Mouse (Mus musculus): ENCODE data around the gene Dtnbp1. TPM values are rescaled to one million over a fixed set of nuclear protein-coding genes. Genes with fewer than 3 reads are reported as not detected.

Gene Dtnbp1
- polyA plus RNA-seq, 2 experiments: 58.2 to 69.2 TPM

GRCm38 (mm10) chr13:44960542-44961291 is 41.2 kb downstream of the Dtnbp1 start:
- Histone ChIP-seq H3K4me1 (ENCODE audit: control insufficient read depth, insufficient read depth, low read length) (0 out of 2 replicates have a peak, but pooled peaks cover 5% of the 10 kb centered on the region), H3K36me3 (ENCODE audit: control insufficient read depth, insufficient read depth, low read length) (peaks cover 12% of the 10 kb centered on the region; the same call in 1 of the 2 replicates), H3K27ac (replicated peaks; ENCODE audit: low read depth, low read length) (no peak overlapping the region), H3K9ac (ENCODE audit: low read depth, low read length, severe bottlenecking) (no peak overlapping the region), H3K27me3 (ENCODE audit: control insufficient read depth, insufficient read depth, low read length) (no peaks in the 10 kb centered on the region), H3K4me3 (replicated peaks; ENCODE audit: low read length) (no peak overlapping the region), H3K9me3 (ENCODE audit: control insufficient read depth, low read length) (no peaks in the 10 kb centered on the region), H3K4me2 (replicated peaks; ENCODE audit: low read depth, low read length, severe bottlenecking) (no peak overlapping the region)
- WGBS: 79% methylated on average over 5 of the region's 5 CpGs
- ATAC-seq (ENCODE audit: low FRiP score, low read depth) (no peak), DNase-seq (ENCODE audit: low spot score) (no peak)
- TF ChIP-seq POLR2A (IDR thresholded peaks at IDR 0.05; ENCODE audit: borderline replicate concordance, extremely low read depth, insufficient read depth, insufficient read length): no peak

- Histone ChIP-seq H3K27me3 (ENCODE audit: control insufficient read depth, insufficient read depth, low read length) (no peaks in the 10 kb centered on the region), H3K9me3 (ENCODE audit: control insufficient read depth, low read length) (no peaks in the 10 kb centered on the region), H3K36me3 (ENCODE audit: control insufficient read depth, insufficient read depth, low read length) (0 out of 2 replicates have a peak, but pooled peaks cover 3% of the 10 kb centered on the region), H3K4me3 (replicated peaks; ENCODE audit: low read length) (no peak overlapping the region), H3K4me1 (ENCODE audit: control insufficient read depth, insufficient read depth, low read length) (no peaks in the 10 kb centered on the region; the same call in 1 of the 2 replicates), H3K4me2 (replicated peaks; ENCODE audit: low read depth, low read length, severe bottlenecking) (no peak overlapping the region), H3K27ac (replicated peaks; ENCODE audit: low read depth, low read length) (no peak overlapping the region), H3K9ac (ENCODE audit: low read depth, low read length, severe bottlenecking) (no peak overlapping the region)
- no peak for TF ChIP-seq POLR2A (IDR thresholded peaks at IDR 0.05; ENCODE audit: borderline replicate concordance, extremely low read depth, insufficient read depth, insufficient read length)
- ATAC-seq (ENCODE audit: low FRiP score, low read depth) (no peak), DNase-seq (ENCODE audit: low spot score) (no peak)
- WGBS: 59% methylated on average over 8 of the region's 8 CpGs
These were observed 44.9 kb downstream of the Dtnbp1 start for GRCm38 (mm10) chr13:44957049-44957448.

- ATAC-seq (ENCODE audit: low FRiP score, low read depth) (no peak), DNase-seq (ENCODE audit: low spot score) (no peak)
- Histone ChIP-seq H3K4me1 (ENCODE audit: control insufficient read depth, insufficient read depth, low read length) (no peaks in the 10 kb centered on the region; the same call in 1 of the 2 replicates), H3K36me3 (ENCODE audit: control insufficient read depth, insufficient read depth, low read length) (0 out of 2 replicates have a peak, but pooled peaks cover 3% of the 10 kb centered on the region), H3K4me3 (replicated peaks; ENCODE audit: low read length) (no peak overlapping the region), H3K4me2 (replicated peaks; ENCODE audit: low read depth, low read length, severe bottlenecking) (no peak overlapping the region), H3K9ac (ENCODE audit: low read depth, low read length, severe bottlenecking) (no peak overlapping the region), H3K27ac (replicated peaks; ENCODE audit: low read depth, low read length) (no peak overlapping the region), H3K27me3 (ENCODE audit: control insufficient read depth, insufficient read depth, low read length) (no peaks in the 10 kb centered on the region), H3K9me3 (ENCODE audit: control insufficient read depth, low read length) (no peaks in the 10 kb centered on the region)
- 95% methylated on average over 6 of the region's 6 CpGs for WGBS
- no peak for TF ChIP-seq POLR2A (IDR thresholded peaks at IDR 0.05; ENCODE audit: borderline replicate concordance, extremely low read depth, insufficient read depth, insufficient read length)
These were observed 46.2 kb downstream of the Dtnbp1 start for GRCm38 (mm10) chr13:44955781-44956180.

GRCm38 (mm10) chr13:44954232-44954568 is 47.7 kb downstream of the Dtnbp1 start:
- ATAC-seq (ENCODE audit: low FRiP score, low read depth): no peak
- H3K9me3 ChIP-seq (ENCODE audit: control insufficient read depth, low read length): no peaks in the 10 kb centered on the region
- WGBS: 84% methylated on average over 1 of the region's 1 CpGs

GRCm38 (mm10) chr13:44953546-44954231 is 48.3 kb downstream of the Dtnbp1 start:
- ATAC-seq (ENCODE audit: low FRiP score, low read depth) (no peak), DNase-seq (ENCODE audit: low spot score) (no peak)
- no peaks in the 10 kb centered on the region; the same call in 1 of the 2 replicates for H3K4me1 ChIP-seq (ENCODE audit: control insufficient read depth, insufficient read depth, low read length)
- H3K27me3 ChIP-seq (ENCODE audit: control insufficient read depth, insufficient read depth, low read length): no peaks in the 10 kb centered on the region
- no peak for TF ChIP-seq POLR2A (IDR thresholded peaks at IDR 0.05; ENCODE audit: borderline replicate concordance, extremely low read depth, insufficient read depth, insufficient read length)
- H3K9me3 ChIP-seq (ENCODE audit: control insufficient read depth, low read length): no peaks in the 10 kb centered on the region
- no peak overlapping the region for H3K9ac ChIP-seq (ENCODE audit: low read depth, low read length, severe bottlenecking)
- H3K4me3 ChIP-seq (replicated peaks; ENCODE audit: low read length): no peak overlapping the region
- H3K27ac ChIP-seq (replicated peaks; ENCODE audit: low read depth, low read length): no peak overlapping the region
- no peaks in the 10 kb centered on the region for H3K36me3 ChIP-seq (ENCODE audit: control insufficient read depth, insufficient read depth, low read length)
- WGBS: 83% methylated on average over 8 of the region's 8 CpGs
- no peak overlapping the region for H3K4me2 ChIP-seq (replicated peaks; ENCODE audit: low read depth, low read length, severe bottlenecking)

More at GRCm38 (mm10) chr13:44954232-44954568, 47.7 kb downstream of the Dtnbp1 start:
- no peak overlapping the region for H3K4me2 ChIP-seq (replicated peaks; ENCODE audit: low read depth, low read length, severe bottlenecking)
- H3K9ac ChIP-seq (ENCODE audit: low read depth, low read length, severe bottlenecking): no peak overlapping the region
- H3K27ac ChIP-seq (replicated peaks; ENCODE audit: low read depth, low read length): no peak overlapping the region
- H3K36me3 ChIP-seq (ENCODE audit: control insufficient read depth, insufficient read depth, low read length): 0 out of 2 replicates have a peak, but pooled peaks cover 2% of the 10 kb centered on the region
- no peaks in the 10 kb centered on the region for H3K27me3 ChIP-seq (ENCODE audit: control insufficient read depth, insufficient read depth, low read length)
- DNase-seq (ENCODE audit: low spot score): no peak
- TF ChIP-seq POLR2A (IDR thresholded peaks at IDR 0.05; ENCODE audit: borderline replicate concordance, extremely low read depth, insufficient read depth, insufficient read length): no peak
- H3K4me1 ChIP-seq (ENCODE audit: control insufficient read depth, insufficient read depth, low read length): no peaks in the 10 kb centered on the region; the same call in 1 of the 2 replicates
- no peak overlapping the region for H3K4me3 ChIP-seq (replicated peaks; ENCODE audit: low read length)

Data from limb, embryonic 14.5 days (tissue).